ENCODE assay signal across 8 mouse cellular contexts in the genomic region with DNA sequence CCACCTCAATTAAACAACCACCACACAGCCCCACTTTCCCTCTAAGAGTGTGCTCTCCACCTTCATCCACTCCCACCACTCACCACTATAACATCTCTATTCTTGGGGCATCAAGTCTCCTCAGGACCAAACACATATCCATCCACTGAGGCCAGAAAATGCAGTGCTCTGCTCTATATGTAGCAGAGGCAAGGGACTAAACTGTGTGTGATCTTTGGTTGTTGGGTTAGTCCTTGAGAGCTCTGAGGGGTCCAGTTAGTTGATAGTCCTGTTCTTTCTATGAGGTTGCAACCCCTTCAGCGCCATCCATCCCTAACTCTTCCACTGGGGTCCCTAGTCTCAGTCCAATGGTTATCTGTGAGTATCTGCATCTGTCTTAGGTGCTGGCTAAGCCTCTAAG. TPM values are rescaled to one million over a fixed set of nuclear protein-coding genes. Genes with fewer than 3 reads are reported as not detected.
A peak's percentile ranks its signal among the peaks of the same experiment; 100 is the strongest.
DNase-seq lines count a peak whose midpoint lies in the region; ATAC-seq lines count a peak whose summit lies in the region.

No protein-coding gene starts in this region.

- no peaks in the 10 kb centered on the region for H3K9me3 ChIP-seq in forebrain, embryonic 16.5 days (ENCODE audit: control insufficient read depth, low read length)
- H3K9me3 ChIP-seq in limb, embryonic 13.5 days: no peaks in the 10 kb centered on the region
- H3K9me3 ChIP-seq in neural tube, embryonic 11.5 days (ENCODE audit: control insufficient read depth, low read length): no peaks in the 10 kb centered on the region

- H3K4me3 ChIP-seq in forebrain, embryonic 16.5 days (replicated peaks; ENCODE audit: low read length): no peak overlapping the region
- H3K4me3 ChIP-seq in limb, embryonic 13.5 days: no peak overlapping the region
- H3K4me3 ChIP-seq in neural tube, embryonic 11.5 days (ENCODE audit: low read depth, low read length): no peak overlapping the region

- H3K36me3 ChIP-seq in forebrain, embryonic 16.5 days (ENCODE audit: control insufficient read depth, insufficient read depth): no peaks in the 10 kb centered on the region
- H3K36me3 ChIP-seq in limb, embryonic 13.5 days: no peaks in the 10 kb centered on the region
- no peaks in the 10 kb centered on the region for H3K36me3 ChIP-seq in neural tube, embryonic 11.5 days (ENCODE audit: control insufficient read depth, insufficient read depth, low read length)

- no peak overlapping the region for H3K27ac ChIP-seq in forebrain, embryonic 16.5 days (ENCODE audit: low read length)
- no peak overlapping the region for H3K27ac ChIP-seq in limb, embryonic 13.5 days
- H3K27ac ChIP-seq in neural tube, embryonic 11.5 days (ENCODE audit: low read depth, low read length): no peak overlapping the region

- H3K27me3 ChIP-seq in forebrain, embryonic 16.5 days (replicated peaks; ENCODE audit: control insufficient read depth, insufficient read depth, low read length): no peaks in the 10 kb centered on the region
- no peaks in the 10 kb centered on the region for H3K27me3 ChIP-seq in limb, embryonic 13.5 days
- H3K27me3 ChIP-seq in neural tube, embryonic 11.5 days (ENCODE audit: control insufficient read depth, insufficient read depth, low read length): no peaks in the 10 kb centered on the region

- no peak overlapping the region for H3K4me2 ChIP-seq in forebrain, embryonic 16.5 days (ENCODE audit: low read length)
- no peak overlapping the region for H3K4me2 ChIP-seq in limb, embryonic 13.5 days (replicated peaks)
- no peak overlapping the region for H3K4me2 ChIP-seq in neural tube, embryonic 11.5 days (ENCODE audit: low read depth)

- no peak overlapping the region for H3K9ac ChIP-seq in forebrain, embryonic 16.5 days (replicated peaks; ENCODE audit: low read depth, low read length)
- no peak overlapping the region for H3K9ac ChIP-seq in limb, embryonic 13.5 days
- H3K9ac ChIP-seq in neural tube, embryonic 11.5 days (ENCODE audit: low read length): no peak overlapping the region

- H3K4me1 ChIP-seq in forebrain, embryonic 16.5 days (replicated peaks; ENCODE audit: control insufficient read depth, insufficient read depth, low read length): no peaks in the 10 kb centered on the region
- H3K4me1 ChIP-seq in limb, embryonic 13.5 days: no peaks in the 10 kb centered on the region
- no peaks in the 10 kb centered on the region for H3K4me1 ChIP-seq in neural tube, embryonic 11.5 days (ENCODE audit: control insufficient read depth, insufficient read depth, low read length)

- ATAC-seq in forebrain, embryonic 16.5 days: peak; percentile 80
- peak; percentile 66 for ATAC-seq in limb, embryonic 13.5 days (ENCODE audit: low FRiP score, low read depth)
- peak; percentile 69; the same call in 1 of the 2 replicates for ATAC-seq in neural tube, embryonic 11.5 days (ENCODE audit: insufficient read depth, low FRiP score, low TSS enrichment)

- WGBS in forebrain, embryonic 16.5 days: 73% methylated on average over 1 of the region's 1 CpGs
- WGBS in limb, embryonic 13.5 days: 67% methylated on average over 1 of the region's 1 CpGs
- 75% methylated on average over 1 of the region's 1 CpGs for WGBS in neural tube, embryonic 11.5 days

- DNase-seq in layer of hippocampus, postnatal 25 days (ENCODE audit: extremely low spot score in 1 of 2, low spot score in 1 of 2): peak; percentile 5 to 7
- DNase-seq in layer of hippocampus, postnatal 36 days: no peak
- peak; percentile 17 for DNase-seq in c-Kit-negative CD71-positive TER-119-positive erythroid progenitor cells, embryonic 14.5 days (ENCODE audit: low read depth, low spot score)
- DNase-seq in neural tube, embryonic 11.5 days (ENCODE audit: low spot score): peak; percentile 24
- no peak for DNase-seq in ovary, postnatal 10 days (ENCODE audit: low spot score)
- no peak for DNase-seq in urinary bladder, postnatal 14 days (ENCODE audit: low spot score)

RNA-seq across cellular contexts. Expression of gene 4931408C20Rik, which starts 0.7 kb away (rescaled TPM):
- not detected for total RNA-seq in layer of hippocampus, postnatal 25 days (2021)
- not detected for total RNA-seq in layer of hippocampus, postnatal 36 days (2021)
- polyA plus RNA-seq in forebrain, embryonic 16.5 days (2015; fragmentation: Nextera tagmentation; extraction: Ambion mirVana): not detected in 2 replicates
- not detected in 2 replicates for polyA plus RNA-seq in limb, embryonic 13.5 days (2015; fragmentation: Nextera tagmentation; extraction: Ambion mirVana)
- not detected in 2 replicates for polyA plus RNA-seq in neural tube, embryonic 11.5 days (2014; fragmentation: Nextera tagmentation; extraction: Ambion mirVana)

Comparison
In these comparisons a context has a peak if more than half of its experiments do, and no peak if none do; other contexts are left out.
1. DNase-seq: peak in layer of hippocampus, postnatal 25 days (2 of 2), c-Kit-negative CD71-positive TER-119-positive erythroid progenitor cells, embryonic 14.5 days (single experiment) and neural tube, embryonic 11.5 days (single experiment); none in layer of hippocampus, postnatal 36 days (0 of 2), ovary, postnatal 10 days (single experiment) and urinary bladder, postnatal 14 days (single experiment).
2. Peak in every context shown above with its lines, with median percentiles within 50 percentile points of each other: ATAC-seq.